Mouse (Mus musculus): ENCODE results near the gene Banf1. TPM values are rescaled to one million over a fixed set of nuclear protein-coding genes. Genes with fewer than 3 reads are reported as not detected.
"Not testable (repeated sequence)": the region's sequence is repeated elsewhere in the genome, so short reads cannot be mapped to it uniquely, and the experiment has no call there.

Gene Banf1
- total RNA-seq, 1 experiment from 2014 or later, result 17.9 TPM

DNA sequence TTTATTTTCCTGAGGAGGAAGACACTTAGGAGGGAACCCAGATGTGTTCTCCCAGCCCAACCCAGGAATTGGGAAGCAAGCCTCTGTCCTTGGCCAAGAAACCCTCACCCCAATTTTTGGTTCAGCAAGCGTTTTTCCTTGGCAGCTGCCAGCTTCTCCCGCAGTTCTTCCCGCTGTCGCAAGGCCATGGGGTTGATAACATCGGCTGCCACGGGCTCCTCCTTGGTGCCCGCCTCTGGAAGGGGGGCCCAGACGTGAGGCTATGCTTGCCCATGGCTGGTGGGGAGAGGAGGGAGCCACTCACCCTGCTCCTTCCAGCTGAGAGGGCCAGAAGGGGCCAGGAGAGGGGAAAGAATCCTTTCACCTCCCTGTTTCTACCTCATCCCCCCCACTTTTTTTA lies 17.7 kb upstream of the Banf1 start:
- no peak for ATAC-seq (ENCODE audit: extremely low read depth, insufficient number of reproducible peaks, low FRiP score, poor library complexity, severe bottlenecking)

DNA sequence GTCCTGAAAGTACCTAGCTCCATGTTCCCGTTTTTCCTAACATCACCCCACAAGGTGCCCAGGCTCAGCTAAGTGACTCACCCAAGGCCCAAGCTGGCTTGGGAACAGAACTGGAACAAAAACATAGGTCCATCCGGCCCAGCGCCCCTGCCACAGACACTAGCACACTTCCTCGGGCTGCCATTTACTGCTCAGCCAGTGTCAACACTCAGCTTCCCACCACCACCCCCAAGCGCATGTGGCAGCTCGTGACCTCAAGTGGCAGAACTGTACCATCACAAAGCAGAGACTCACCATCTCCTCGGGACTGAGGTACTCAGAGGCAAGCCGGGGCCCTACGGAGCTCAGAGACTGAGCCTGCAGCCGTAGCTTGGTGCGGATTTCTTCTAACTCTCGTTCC lies 16.4 kb upstream of the Banf1 start:
- no peak for ATAC-seq (ENCODE audit: extremely low read depth, insufficient number of reproducible peaks, low FRiP score, poor library complexity, severe bottlenecking)

DNA sequence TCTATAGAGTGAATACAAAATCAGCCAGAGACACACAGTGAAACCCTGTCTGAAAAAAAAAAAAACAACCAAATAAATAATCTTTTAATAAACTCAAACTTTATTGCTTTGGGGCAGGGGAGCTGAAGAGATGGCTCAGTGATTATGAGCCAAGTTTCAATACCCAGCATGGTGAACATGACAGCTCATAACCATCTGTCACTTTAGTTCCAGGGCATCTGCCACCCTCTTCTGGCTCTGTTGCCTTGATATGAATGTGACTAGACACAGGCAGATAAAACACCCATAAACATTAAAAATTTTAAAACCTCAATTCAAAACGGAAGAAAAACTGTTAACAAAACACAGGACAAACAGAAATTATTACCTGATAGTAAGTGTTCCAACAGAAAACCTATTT lies 10.5 kb upstream of the Banf1 start:
- ATAC-seq (ENCODE audit: extremely low read depth, insufficient number of reproducible peaks, low FRiP score, poor library complexity, severe bottlenecking), result no peak

DNA sequence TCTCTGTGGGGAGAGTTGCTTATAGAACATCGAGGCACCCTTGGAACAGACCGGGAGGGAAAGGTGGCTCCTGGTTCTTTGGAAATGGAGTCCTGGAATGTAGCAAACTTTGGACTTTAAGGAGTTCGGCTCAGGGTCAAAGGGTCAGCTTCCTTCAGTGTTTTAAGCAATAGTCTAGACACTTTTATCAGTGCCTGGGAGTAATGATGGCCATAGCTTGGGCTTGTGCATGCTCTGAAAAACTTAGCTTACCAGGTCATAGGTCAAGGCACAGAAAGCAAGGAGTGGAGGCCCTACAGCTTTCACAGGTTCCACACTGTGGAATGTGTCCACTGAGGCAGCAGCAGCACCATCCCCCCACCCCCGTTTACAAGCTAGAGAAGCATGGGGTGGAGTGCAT lies 7.8 kb upstream of the Banf1 start:
- ATAC-seq (ENCODE audit: extremely low read depth, insufficient number of reproducible peaks, low FRiP score, poor library complexity, severe bottlenecking), result no peak

DNA sequence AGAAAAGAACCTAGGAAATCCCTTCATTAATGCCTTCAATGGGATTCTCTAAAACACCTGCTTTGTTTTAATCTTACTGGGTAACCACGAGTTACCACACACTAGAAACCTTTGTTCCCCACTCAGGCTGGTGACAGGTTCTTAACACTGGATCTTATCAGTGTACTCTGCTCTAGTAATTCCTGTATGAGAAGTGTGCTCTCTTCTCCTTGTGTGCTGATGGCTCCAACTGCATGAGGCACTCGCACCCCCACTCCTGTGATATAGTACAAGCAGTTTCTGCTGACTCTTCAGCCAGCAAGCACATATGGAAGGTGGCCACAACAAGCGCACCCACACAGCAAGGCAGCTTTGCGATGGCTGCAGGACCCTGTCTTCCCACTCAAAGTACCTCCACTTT lies 7.2 kb upstream of the Banf1 start:
- ATAC-seq (ENCODE audit: extremely low read depth, insufficient number of reproducible peaks, low FRiP score, poor library complexity, severe bottlenecking), result no peak

DNA sequence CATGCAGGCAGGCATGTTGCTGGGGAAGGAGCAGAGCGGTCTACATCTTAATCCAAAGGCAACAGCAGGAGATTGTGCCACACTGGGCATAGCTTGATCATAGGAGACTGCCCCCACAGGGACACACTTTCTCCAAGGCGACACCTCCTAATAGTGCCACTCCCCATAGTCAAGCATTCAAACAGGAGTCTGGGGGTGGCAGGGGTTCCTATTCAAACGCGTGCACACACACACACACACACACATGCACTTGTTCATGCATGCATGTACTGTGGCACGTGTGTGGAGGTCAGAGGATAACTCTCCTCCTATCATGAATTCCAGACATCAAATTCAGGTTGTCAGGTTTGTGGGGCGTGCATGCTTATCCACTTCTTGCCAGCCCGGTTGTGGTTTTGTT lies 5.8 kb upstream of the Banf1 start:
- no peak for ATAC-seq (ENCODE audit: extremely low read depth, insufficient number of reproducible peaks, low FRiP score, poor library complexity, severe bottlenecking)

DNA sequence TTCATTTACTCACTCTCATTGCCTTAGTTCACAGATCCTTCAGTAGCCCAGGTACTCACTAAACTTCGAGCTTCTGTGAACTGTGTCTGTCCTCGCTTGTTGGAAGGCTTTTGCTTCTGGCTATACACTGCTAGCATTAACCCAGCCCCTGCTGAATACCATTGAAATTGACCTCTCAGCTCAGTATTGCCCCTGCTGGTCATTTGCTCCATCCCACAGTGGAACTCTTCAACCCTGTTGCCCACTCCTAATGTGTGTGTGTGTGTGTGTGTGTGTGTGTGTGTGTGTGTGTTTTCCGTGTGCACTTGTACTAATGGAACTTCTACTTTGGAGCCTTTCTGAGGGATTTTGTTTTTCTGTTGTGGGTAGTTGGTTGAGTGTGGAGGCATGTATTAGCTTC lies 4.0 kb upstream of the Banf1 start:
- no peak for ATAC-seq (ENCODE audit: extremely low read depth, insufficient number of reproducible peaks, low FRiP score, poor library complexity, severe bottlenecking)

DNA sequence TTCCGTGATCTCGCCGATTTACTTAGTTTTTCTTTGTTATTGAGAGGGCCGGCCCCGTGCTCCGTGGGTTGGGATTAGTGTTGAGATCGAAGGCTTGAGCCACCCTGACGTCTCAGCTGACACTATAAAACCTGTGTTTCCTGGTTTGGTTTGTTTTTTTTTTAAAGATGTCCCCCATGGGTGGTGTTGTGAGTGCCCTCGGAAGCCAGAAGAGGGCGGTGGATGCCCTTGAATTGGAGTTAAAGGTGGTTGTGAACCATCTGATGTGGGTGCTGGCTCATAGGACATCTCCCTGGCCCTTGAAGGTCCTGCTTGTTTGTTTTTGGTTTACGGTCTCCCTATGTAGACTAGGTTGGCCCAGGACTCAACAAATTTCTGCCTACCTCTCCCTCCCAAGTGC lies 487 bp upstream of the Banf1 start:
- no peak for ATAC-seq (ENCODE audit: extremely low read depth, insufficient number of reproducible peaks, low FRiP score, poor library complexity, severe bottlenecking)

DNA sequence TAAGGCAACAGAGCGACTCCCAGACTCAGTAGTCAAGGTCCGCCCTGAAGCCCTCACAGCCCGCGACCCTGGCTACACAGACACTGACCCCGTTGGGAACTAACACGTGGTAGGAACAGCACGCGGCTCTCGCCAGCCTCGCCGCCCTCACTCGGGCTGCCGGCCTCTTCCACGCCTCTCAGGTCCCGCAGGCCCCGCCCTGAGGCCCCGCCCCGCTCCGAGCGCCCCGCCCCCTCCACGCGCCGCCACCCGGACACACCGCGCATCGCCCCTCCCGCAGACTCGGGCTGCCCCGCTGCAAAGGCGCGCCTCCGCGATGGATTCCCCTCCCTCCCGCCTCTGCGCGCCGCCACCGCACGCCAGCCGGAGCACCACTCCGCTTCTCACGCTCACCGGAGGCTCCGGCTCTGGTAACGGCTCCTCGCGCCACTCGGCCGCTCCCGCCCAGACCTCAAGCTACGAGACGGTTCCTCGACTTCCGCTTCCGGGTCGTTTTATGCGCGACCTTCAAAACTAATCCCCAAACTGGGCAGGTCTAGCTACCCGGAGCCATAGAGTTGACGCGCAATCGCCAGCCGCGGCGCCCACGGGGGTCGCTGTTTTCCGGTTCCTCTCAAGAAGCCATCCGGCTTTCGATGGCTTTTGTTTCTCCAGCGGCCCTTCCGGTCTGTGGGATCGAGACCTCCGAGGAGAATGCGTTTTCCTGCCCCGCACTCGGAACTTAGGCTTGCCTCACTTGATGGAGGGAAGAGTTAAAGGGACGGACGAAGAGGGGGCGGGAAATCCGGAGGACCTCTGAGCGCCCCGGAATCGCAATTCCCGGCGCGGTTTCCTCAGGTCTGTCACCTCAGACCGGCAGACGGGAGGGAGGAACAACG lies 554 bp downstream of the Banf1 start, which contains the start of gene Eif1ad:
Gene Eif1ad, plus strand, starts transcription at position 567 of the 878 bp plus-strand sequence.
- ATAC-seq (ENCODE audit: extremely low read depth, insufficient number of reproducible peaks, low FRiP score, poor library complexity, severe bottlenecking), result peak; percentile 80

DNA sequence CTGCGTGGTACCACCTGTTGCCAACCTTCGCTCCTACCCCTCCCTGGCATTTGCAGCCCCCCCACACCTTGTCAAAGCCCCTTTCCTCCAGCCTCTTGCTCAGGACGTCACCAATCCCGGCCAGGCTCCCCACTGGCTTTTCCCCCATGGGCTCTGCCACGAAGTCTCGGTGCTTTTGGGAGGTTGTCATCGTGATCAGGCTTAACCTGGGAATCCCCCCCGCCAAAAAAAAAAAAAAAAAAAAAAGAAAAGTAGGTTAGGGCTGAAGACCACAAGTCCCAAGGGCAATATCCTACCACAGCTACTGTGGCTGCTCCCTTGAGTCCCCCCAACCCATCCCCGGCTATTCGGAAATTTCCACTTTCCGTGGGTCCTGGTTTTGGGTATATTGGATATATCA lies 1.2 kb downstream of the Banf1 start:
- ATAC-seq (ENCODE audit: extremely low read depth, insufficient number of reproducible peaks, low FRiP score, poor library complexity, severe bottlenecking), result no peak

DNA sequence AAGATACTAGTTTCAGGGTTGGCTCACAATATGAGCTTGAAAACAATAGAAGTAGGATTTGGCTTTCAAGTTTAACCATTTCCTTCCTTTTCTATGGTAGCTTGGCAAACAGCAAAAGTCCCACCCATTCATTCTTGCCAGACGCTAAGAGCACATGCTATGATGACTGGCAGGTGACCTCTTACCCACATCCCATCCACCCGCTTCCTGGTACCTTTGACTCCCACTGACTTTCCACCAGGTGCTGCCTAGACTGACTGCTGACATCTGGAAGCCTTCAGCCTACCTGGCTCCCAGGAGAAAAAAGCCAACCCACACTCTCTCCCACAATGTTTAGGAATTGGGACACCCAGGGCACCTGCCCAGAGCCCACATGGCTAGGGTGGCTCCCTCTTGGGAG lies 2.8 kb downstream of the Banf1 start:
- ATAC-seq (ENCODE audit: extremely low read depth, insufficient number of reproducible peaks, low FRiP score, poor library complexity, severe bottlenecking), result no peak

DNA sequence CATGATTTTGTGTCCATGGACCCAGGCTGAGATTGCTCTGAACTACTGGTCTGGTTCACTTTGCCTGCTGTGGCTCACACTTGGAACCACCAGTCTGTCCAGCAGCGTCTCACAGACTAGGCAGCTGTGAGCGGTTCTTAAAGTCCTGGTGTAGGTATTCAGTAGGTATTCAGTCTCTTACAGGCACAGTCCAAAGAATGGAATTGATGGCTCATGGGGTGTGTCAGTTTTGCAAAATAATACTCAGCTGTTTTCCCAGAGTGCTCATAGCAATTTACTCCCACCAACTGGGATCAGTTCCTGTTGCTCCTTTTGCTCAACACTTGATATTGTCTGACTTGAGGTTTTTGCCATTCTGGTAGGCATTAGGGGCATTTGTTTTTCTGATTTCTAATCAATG lies 4.8 kb downstream of the Banf1 start:
- no peak for ATAC-seq (ENCODE audit: extremely low read depth, insufficient number of reproducible peaks, low FRiP score, poor library complexity, severe bottlenecking)

DNA sequence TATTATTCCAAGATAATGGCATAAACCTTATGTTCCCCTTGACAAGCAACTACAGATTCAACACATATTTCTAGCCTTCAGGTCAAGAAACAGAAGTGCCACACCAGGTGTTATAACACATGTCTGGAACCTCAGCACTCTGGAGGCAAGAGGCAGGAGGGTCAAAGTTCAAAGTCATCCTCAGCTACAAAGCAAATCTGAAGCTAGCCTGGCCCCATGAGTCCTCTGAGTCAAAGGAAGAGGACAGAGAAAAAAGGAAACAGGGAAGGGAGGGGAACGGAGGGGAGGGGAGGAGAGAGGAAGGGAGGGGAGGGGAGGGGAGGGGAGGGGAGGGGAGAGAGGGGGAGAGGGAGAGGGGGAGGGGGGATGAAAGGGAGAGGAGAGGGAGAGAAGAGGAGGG lies 10.9 kb downstream of the Banf1 start:
- no peak for ATAC-seq (ENCODE audit: extremely low read depth, insufficient number of reproducible peaks, low FRiP score, poor library complexity, severe bottlenecking)

DNA sequence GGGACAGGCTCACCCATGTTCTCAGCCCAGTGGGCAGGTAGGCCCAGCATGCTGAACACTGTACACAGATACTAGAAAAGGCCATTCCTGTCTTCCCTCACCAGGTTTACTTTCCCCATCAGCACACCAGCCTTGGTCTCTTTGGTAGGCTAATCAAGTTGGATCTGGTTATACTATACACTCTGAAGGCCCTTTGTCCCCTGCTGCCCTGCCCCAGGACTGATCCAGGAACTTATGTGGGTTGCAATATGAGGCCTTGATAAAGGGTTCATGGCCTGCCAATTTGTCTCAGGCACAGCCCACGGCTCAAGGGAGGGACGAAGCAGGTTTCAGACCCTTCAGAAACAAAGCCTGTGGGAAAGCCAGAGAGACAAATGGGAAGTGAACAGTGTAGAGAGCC lies 13.4 kb downstream of the Banf1 start:
- ATAC-seq (ENCODE audit: extremely low read depth, insufficient number of reproducible peaks, low FRiP score, poor library complexity, severe bottlenecking), result no peak

DNA sequence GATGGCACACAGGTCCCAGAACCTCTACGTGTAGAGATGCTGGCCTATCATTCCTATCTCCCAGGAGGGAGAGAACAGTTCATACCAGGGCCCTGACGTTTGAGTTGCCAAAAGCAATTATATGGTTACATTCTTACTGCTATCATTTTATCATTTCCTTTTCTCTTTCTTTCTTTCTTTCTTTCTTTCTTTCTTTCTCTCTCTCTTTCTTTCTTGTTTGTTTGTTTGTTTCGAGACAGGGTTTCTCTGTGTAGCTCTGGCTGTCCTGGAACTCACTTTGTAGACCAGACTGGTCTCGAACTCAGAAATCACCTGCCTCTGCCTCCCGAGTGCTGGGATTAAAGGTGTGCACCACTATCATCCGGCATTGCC lies 17.5 kb downstream of the Banf1 start, which contains the start of gene Cst6:
Gene Cst6, minus strand, starts transcription at position 73 of the 372 bp plus-strand sequence.
- not testable (repeated sequence) for ATAC-seq (ENCODE audit: extremely low read depth, insufficient number of reproducible peaks, low FRiP score, poor library complexity, severe bottlenecking)

DNA sequence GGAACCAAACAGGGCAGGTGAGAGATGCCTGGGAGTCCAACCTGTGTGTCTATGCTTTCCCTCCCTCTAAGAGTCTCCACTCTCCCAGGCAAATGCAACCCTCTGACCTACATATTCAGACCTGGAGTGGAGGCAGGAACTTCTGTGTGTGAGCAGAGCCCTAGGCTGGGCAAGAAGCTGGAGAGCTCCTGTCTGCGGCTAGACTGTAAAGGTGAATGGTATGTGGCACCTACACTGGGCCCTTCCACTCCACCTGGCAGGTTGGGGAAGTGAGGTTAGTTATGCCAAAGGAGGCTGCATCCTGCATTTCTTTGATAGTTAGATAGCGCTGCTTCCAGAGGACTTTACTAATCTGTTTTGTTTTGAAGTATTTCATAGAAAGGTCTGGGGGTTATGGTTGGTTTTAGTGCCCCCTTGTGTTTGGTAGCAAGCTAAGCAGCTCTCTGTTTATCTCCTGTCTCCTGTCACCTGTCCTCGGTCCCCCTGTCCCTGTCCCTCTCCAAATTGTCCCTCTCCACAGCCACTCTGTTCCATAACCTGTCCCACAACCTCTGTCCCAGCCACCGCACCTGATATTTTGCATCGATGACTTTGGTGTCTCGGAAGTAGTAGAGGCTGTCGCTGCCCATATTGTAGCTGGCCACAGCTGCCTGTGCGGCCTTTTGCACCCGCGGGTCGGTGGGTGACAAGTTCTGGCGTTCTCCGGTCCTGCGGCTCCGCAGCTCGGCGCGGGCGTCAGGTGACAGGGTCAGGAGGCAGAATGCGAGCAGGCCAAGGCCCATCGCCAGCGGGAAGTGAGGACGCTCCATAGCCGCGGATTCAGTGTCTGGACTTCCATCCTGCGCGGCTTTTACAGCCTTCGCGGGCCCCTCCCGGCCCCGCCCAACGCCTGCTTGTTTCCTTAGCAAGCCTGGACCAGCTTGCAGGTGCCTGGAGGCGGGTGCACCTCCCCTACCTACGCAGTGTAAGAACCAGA lies 18.2 kb downstream of the Banf1 start:
- ATAC-seq (ENCODE audit: extremely low read depth, insufficient number of reproducible peaks, low FRiP score, poor library complexity, severe bottlenecking), result peak; percentile 37; the same call in 1 of the 2 replicates

DNA sequence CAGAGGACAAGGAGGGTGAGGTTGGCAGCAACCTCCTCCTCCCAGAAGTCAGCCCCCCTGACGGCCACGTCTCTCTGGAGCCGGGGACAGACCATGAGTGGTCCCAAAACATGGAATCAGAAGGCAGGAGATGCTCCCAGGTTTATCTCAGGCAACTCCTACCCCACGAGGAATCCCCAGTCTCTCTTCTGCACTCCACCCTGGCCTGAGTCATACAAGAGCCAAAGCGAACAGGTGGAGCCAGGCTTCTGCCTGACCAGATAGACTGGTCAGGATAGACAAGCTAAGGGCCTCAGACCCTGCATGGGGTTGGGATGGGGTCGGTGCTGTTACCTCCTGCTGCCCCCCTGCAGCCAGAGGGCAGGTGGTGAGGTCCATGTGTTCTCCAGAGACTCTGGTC lies 18.9 kb downstream of the Banf1 start:
- ATAC-seq (ENCODE audit: extremely low read depth, insufficient number of reproducible peaks, low FRiP score, poor library complexity, severe bottlenecking), result no peak

DNA sequence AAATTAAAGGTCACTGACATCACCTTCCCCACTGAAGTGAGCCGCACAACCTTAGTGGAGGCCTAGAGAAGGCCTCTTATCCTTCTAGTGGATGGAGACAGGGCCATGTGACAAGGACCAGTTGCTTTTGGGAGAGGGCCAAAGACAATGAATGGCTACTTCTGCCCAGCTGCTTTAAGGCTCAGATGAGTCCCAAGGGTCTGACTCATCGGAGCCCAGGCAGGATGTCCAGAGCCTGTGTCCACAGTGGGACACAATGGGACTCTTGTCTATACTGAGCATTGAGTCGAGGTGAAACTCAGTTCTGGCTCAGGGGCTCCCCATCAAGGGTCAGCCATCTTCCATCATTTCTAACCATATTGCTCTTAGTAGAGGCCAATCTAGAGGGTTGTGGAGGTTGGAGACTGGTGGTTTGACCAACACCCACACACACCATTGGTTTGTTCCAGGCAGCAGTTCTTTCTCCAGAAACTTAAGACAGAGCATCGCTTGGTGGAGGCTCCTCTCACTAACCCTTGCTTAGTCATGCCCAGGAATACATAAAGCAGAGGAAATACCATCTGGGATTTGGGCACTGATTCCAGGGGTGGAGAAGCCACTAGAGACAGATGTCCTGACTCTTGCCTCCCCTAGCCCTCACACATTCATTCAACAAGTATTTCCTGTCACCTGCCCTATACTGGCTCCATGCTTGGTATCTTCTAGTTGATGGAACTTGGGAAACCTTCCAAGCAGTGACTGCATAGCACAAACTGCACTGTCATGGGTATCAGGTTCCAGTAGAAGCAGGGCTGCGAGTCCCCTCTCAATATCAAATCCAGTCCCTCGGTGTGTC lies 21.5 kb downstream of the Banf1 start:
- no peak for ATAC-seq (ENCODE audit: extremely low read depth, insufficient number of reproducible peaks, low FRiP score, poor library complexity, severe bottlenecking)

DNA sequence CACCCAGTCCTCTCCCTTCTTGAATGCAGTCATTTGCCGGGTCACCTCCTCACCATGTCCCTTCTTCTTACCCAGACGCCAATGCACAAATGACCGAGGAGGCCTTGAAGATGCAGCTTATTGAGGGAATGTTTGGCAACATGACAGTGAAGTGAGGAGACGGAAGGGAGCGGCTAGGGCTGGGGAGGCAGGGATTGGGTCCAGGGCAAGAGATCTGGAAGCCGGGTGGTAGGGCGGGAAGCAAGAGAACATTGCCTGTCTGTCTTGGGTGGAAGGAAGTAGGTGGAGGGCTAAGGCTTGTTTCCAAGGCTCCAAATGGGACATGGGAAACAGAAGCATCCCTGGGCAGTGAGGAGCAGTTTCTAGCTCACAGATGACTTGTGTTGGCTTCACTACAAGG lies 25.6 kb downstream of the Banf1 start:
- no peak for ATAC-seq (ENCODE audit: extremely low read depth, insufficient number of reproducible peaks, low FRiP score, poor library complexity, severe bottlenecking)
